Mouse (Mus musculus): ENCODE data around the gene Tmbim7. TPM values are rescaled to one million over a fixed set of nuclear protein-coding genes. Genes with fewer than 3 reads are reported as not detected.
"Not testable (repeated sequence)": the region's sequence is repeated elsewhere in the genome, so short reads cannot be mapped to it uniquely, and the experiment has no call there.

Gene Tmbim7
- not detected in 2 replicates for polyA plus RNA-seq (2015; fragmentation: Nextera tagmentation; extraction: Ambion mirVana)

- Histone ChIP-seq H3K4me3 (ENCODE audit: low read depth, low read length) (no peak within 1 kb of the TSS), H3K9me3 (ENCODE audit: low read length) (no peaks in the 10 kb centered on the region), H3K4me2 (replicated peaks; ENCODE audit: low read depth, low read length) (no peak within 1 kb of the TSS), H3K27me3 (replicated peaks; ENCODE audit: insufficient read depth, low read length) (no peaks in the 10 kb centered on the region), H3K4me1 (ENCODE audit: insufficient read depth, low read depth, low read length) (no peaks in the 10 kb centered on the region), H3K36me3 (ENCODE audit: insufficient read depth, low read length) (no peaks in the 10 kb centered on the region), H3K9ac (replicated peaks; ENCODE audit: low read depth) (no peak within 1 kb of the TSS), H3K27ac (ENCODE audit: low read length) (no peak within 1 kb of the TSS)
- TF ChIP-seq CTCF (IDR thresholded peaks at IDR 0.05): no peak
- no peak for TF ChIP-seq EP300 (IDR thresholded peaks at IDR 0.05)
- DNase-seq (ENCODE audit: low spot score): no peak
- 70% methylated on average over 6 of the region's 6 CpGs for WGBS
- no peak for ATAC-seq
Measured at GRCm38 (mm10) chr5:3650881-3651280, at the start of gene Tmbim7. Gene Tmbim7 (plus strand): TSS chr5:3651181.

GRCm38 (mm10) chr5:3607114-3607513 is 43.9 kb upstream of the Tmbim7 start:
- Histone ChIP-seq H3K27ac (ENCODE audit: low read length) (no peak overlapping the region), H3K4me2 (replicated peaks; ENCODE audit: low read depth, low read length) (no peak overlapping the region), H3K9me3 (ENCODE audit: low read length) (no peaks in the 10 kb centered on the region), H3K36me3 (ENCODE audit: insufficient read depth, low read length) (peaks cover 21% of the 10 kb centered on the region), H3K27me3 (replicated peaks; ENCODE audit: insufficient read depth, low read length) (no peaks in the 10 kb centered on the region), H3K4me3 (ENCODE audit: low read depth, low read length) (no peak overlapping the region), H3K9ac (replicated peaks; ENCODE audit: low read depth) (no peak overlapping the region), H3K4me1 (ENCODE audit: insufficient read depth, low read depth, low read length) (no peaks in the 10 kb centered on the region)
- ATAC-seq (no peak), DNase-seq (ENCODE audit: low spot score) (no peak)
- TF ChIP-seq EP300 (IDR thresholded peaks at IDR 0.05): no peak
- no peak for TF ChIP-seq CTCF (IDR thresholded peaks at IDR 0.05)
- 95% methylated on average over 9 of the region's 9 CpGs for WGBS

GRCm38 (mm10) chr5:3609241-3609640 is 41.7 kb upstream of the Tmbim7 start:
- no peak overlapping the region for H3K9ac ChIP-seq (replicated peaks; ENCODE audit: low read depth)
- 96% methylated on average over 7 of the region's 7 CpGs for WGBS
- no peak overlapping the region for H3K4me3 ChIP-seq (ENCODE audit: low read depth, low read length)
- H3K4me2 ChIP-seq (replicated peaks; ENCODE audit: low read depth, low read length): no peak overlapping the region
- no peak overlapping the region for H3K27ac ChIP-seq (ENCODE audit: low read length)
- H3K36me3 ChIP-seq (ENCODE audit: insufficient read depth, low read length): peaks cover 21% of the 10 kb centered on the region
- H3K4me1 ChIP-seq (ENCODE audit: insufficient read depth, low read depth, low read length): no peaks in the 10 kb centered on the region
- TF ChIP-seq CTCF (IDR thresholded peaks at IDR 0.05) (no peak), EP300 (IDR thresholded peaks at IDR 0.05) (no peak)
- ATAC-seq (no peak), DNase-seq (ENCODE audit: low spot score) (no peak)
- no peaks in the 10 kb centered on the region for H3K9me3 ChIP-seq (ENCODE audit: low read length)
- H3K27me3 ChIP-seq (replicated peaks; ENCODE audit: insufficient read depth, low read length): no peaks in the 10 kb centered on the region

GRCm38 (mm10) chr5:3611835-3612234 is 39.1 kb upstream of the Tmbim7 start:
- DNase-seq (ENCODE audit: low spot score); H3K9me3 ChIP-seq (ENCODE audit: low read length); H3K36me3 ChIP-seq (ENCODE audit: insufficient read depth, low read length); H3K4me3 ChIP-seq (ENCODE audit: low read depth, low read length); H3K27me3 ChIP-seq (replicated peaks; ENCODE audit: insufficient read depth, low read length); ATAC-seq; H3K27ac ChIP-seq (ENCODE audit: low read length); H3K4me2 ChIP-seq (replicated peaks; ENCODE audit: low read depth, low read length); H3K4me1 ChIP-seq (ENCODE audit: insufficient read depth, low read depth, low read length); H3K9ac ChIP-seq (replicated peaks; ENCODE audit: low read depth): not testable (repeated sequence)
- 96% methylated on average over 2 of the region's 2 CpGs for WGBS

- Histone ChIP-seq H3K27ac (ENCODE audit: low read length) (no peak overlapping the region), H3K9me3 (ENCODE audit: low read length) (no peaks in the 10 kb centered on the region), H3K9ac (replicated peaks; ENCODE audit: low read depth) (no peak overlapping the region), H3K4me3 (ENCODE audit: low read depth, low read length) (no peak overlapping the region), H3K4me1 (ENCODE audit: insufficient read depth, low read depth, low read length) (no peaks in the 10 kb centered on the region), H3K36me3 (ENCODE audit: insufficient read depth, low read length) (peaks cover 5% of the 10 kb centered on the region; the same call in 1 of the 2 replicates), H3K4me2 (replicated peaks; ENCODE audit: low read depth, low read length) (no peak overlapping the region), H3K27me3 (replicated peaks; ENCODE audit: insufficient read depth, low read length) (no peaks in the 10 kb centered on the region)
- WGBS: 87% methylated on average over 7 of the region's 7 CpGs
- TF ChIP-seq CTCF (IDR thresholded peaks at IDR 0.05) (no peak), EP300 (IDR thresholded peaks at IDR 0.05) (no peak)
- DNase-seq (ENCODE audit: low spot score) (no peak), ATAC-seq (no peak)
Measured at GRCm38 (mm10) chr5:3620486-3620885, 30.5 kb upstream of the Tmbim7 start.

GRCm38 (mm10) chr5:3630055-3630454 is 20.9 kb upstream of the Tmbim7 start:
- no peak for TF ChIP-seq EP300 (IDR thresholded peaks at IDR 0.05)
- no peak for TF ChIP-seq CTCF (IDR thresholded peaks at IDR 0.05)
- Histone ChIP-seq H3K4me3 (ENCODE audit: low read depth, low read length) (no peak overlapping the region), H3K4me2 (replicated peaks; ENCODE audit: low read depth, low read length) (no peak overlapping the region), H3K27ac (ENCODE audit: low read length) (no peak overlapping the region), H3K9me3 (ENCODE audit: low read length) (no peaks in the 10 kb centered on the region), H3K9ac (replicated peaks; ENCODE audit: low read depth) (no peak overlapping the region), H3K4me1 (ENCODE audit: insufficient read depth, low read depth, low read length) (no peaks in the 10 kb centered on the region), H3K36me3 (ENCODE audit: insufficient read depth, low read length) (peaks cover 5% of the 10 kb centered on the region; the same call in 1 of the 2 replicates), H3K27me3 (replicated peaks; ENCODE audit: insufficient read depth, low read length) (no peaks in the 10 kb centered on the region)
- ATAC-seq (no peak), DNase-seq (ENCODE audit: low spot score) (no peak)
- WGBS: 91% methylated on average over 5 of the region's 5 CpGs
